Mouse (Mus musculus): ENCODE measurements around the gene Hist1h2bl.
"Not testable (repeated sequence)": the region's sequence is repeated elsewhere in the genome, so short reads cannot be mapped to it uniquely, and the experiment has no call there.

Hist1h2bl gene

GRCm38 (mm10) chr13:21722373-21722925 is 6.5 kb upstream of the Hist1h2bl start:
- no peak for DNase-seq

- peak; percentile 75 for DNase-seq
These were observed 5.9 kb upstream of the Hist1h2bl start, which contains the start of gene Hist1h2bm for GRCm38 (mm10) chr13:21721757-21722372. Hist1h2bm (plus strand) TSS chr13:21722044.

GRCm38 (mm10) chr13:21721107-21721756 is 5.3 kb upstream of the Hist1h2bl start:
- not testable (repeated sequence) for DNase-seq

GRCm38 (mm10) chr13:21718381-21719080 is 2.6 kb upstream of the Hist1h2bl start:
- DNase-seq = no peak

GRCm38 (mm10) chr13:21717397-21718357 is 1.7 kb upstream of the Hist1h2bl start, which contains the start of gene Hist1h3h:
Hist1h3h (plus strand) TSS chr13:21717659.
- DNase-seq = peak; percentile 87

GRCm38 (mm10) chr13:21716540-21717391 is 823 bp upstream of the Hist1h2bl start:
- peak; percentile 24 for DNase-seq

GRCm38 (mm10) chr13:21715131-21715863 is 646 bp downstream of the Hist1h2bl start:
- peak; percentile 8 for DNase-seq

GRCm38 (mm10) chr13:21714725-21715124 is 1.2 kb downstream of the Hist1h2bl start:
- DNase-seq = peak; percentile 40

- DNase-seq = no peak
These were observed 4.2 kb downstream of the Hist1h2bl start for GRCm38 (mm10) chr13:21711698-21712097.

GRCm38 (mm10) chr13:21710821-21711525 is 5.0 kb downstream of the Hist1h2bl start:
- DNase-seq = peak; percentile 67

GRCm38 (mm10) chr13:21710031-21710711 is 5.8 kb downstream of the Hist1h2bl start:
- DNase-seq = peak; percentile 85

GRCm38 (mm10) chr13:21706669-21707068 is 9.3 kb downstream of the Hist1h2bl start:
- no peak for DNase-seq

GRCm38 (mm10) chr13:21697811-21698210 is 18.1 kb downstream of the Hist1h2bl start, which contains the start of gene Olfr1359:
Olfr1359 (plus strand) TSS chr13:21698111.
- no peak for DNase-seq

- DNase-seq = no peak
These were observed 38.6 kb downstream of the Hist1h2bl start, which contains the start of gene Olfr1360 for GRCm38 (mm10) chr13:21677305-21677704. Olfr1360 (minus strand) TSS chr13:21677405.
